Mouse (Mus musculus) heart, adult 2 months (tissue): ENCODE measurements at regions not wholly inside any gene's neighbourhood (a gene's known extent, or its start where the extent isn't known, plus 50 kb on each side); places are given as distances from the start of the nearest gene placed in this dataset.

Experiments used
- DNase-seq, 2 experiments: peaks; one replicate each; pipeline ENCODE4 v3.0.0; 2021
- H3K27ac ChIP-seq: fragments of 200-600 bp; 2 replicates; pipeline ENCODE4 v1.8.1; 2022
- H3K27me3 ChIP-seq: fragments of 200-500 bp; 2 replicates; pipeline ENCODE4 v1.6.1; 2012; ENCODE audit warnings: mild to moderate bottlenecking, low read length, inconsistent platforms, mixed read lengths; ENCODE audit not compliant: control insufficient read depth, insufficient read depth
- H3K36me3 ChIP-seq: fragments of 200-500 bp; 2 replicates; pipeline ENCODE4 v1.6.1; 2012; ENCODE audit warnings: low read length, inconsistent platforms; ENCODE audit not compliant: control insufficient read depth, insufficient read depth
- H3K4me1 ChIP-seq: fragments of 200-500 bp; 2 replicates; pipeline ENCODE4 v1.6.1; 2011; ENCODE audit warnings: low read length; ENCODE audit not compliant: control insufficient read depth, insufficient read depth
- H3K4me3 ChIP-seq: fragments of 200-600 bp; 2 replicates; pipeline ENCODE4 v1.8.1; 2022
- H3K79me2 ChIP-seq: fragments of 200-500 bp; replicated peaks from 2 replicates; pipeline ENCODE4 v1.6.1; 2012; ENCODE audit warnings: mild to moderate bottlenecking, inconsistent platforms, low read length, moderate library complexity, mixed read lengths; ENCODE audit not compliant: control insufficient read depth, insufficient read depth
- H3K9ac ChIP-seq: fragments of 200-500 bp; 2 replicates; pipeline ENCODE4 v1.6.1; 2012; ENCODE audit warnings: low read depth, mild to moderate bottlenecking, control low read depth, inconsistent platforms, low read length, mixed read lengths
- CTCF ChIP-seq: fragments of 200-600 bp; IDR thresholded peaks from 2 replicates; pipeline ENCODE4 v1.8.1; 2022; ENCODE audit warnings: antibody characterized with exemption, mild to moderate bottlenecking, moderate library complexity
- EP300 ChIP-seq: fragments of 200-500 bp; IDR thresholded peaks from 2 replicates; pipeline ENCODE4 v1.6.1; 2011; ENCODE audit warnings: low read depth, low read length, control low read depth; ENCODE audit not compliant: insufficient read depth
- POLR2A ChIP-seq: fragments of 200-500 bp; IDR thresholded peaks from 2 replicates; pipeline ENCODE4 v1.6.1; 2011; ENCODE audit warnings: mild to moderate bottlenecking, low read depth, low read length, control low read depth; ENCODE audit not compliant: insufficient read depth
- WGBS: fragments of 180-500 bp; shearing (Covaris S2); methylation state at CpG from one replicate; pipeline ENCODE4 v1.1.7; 2018; 5-methylcytosine and 5-hydroxymethylcytosine counted together
- intact Hi-C: fragments of 180-260 bp; cut with DNase I; formaldehyde crosslinking; loops from one replicate; pipeline ENCODE4 v1.15.1; 2025

- intact Hi-C loops: no loop called here
- Histone ChIP-seq H3K4me3 (no peak overlapping the region), H3K27ac (no peak overlapping the region), H3K36me3 (no peaks in the 10 kb centered on the region), H3K79me2 (no peaks in the 10 kb centered on the region), H3K27me3 (no peaks in the 10 kb centered on the region), H3K4me1 (no peaks in the 10 kb centered on the region), H3K9ac (no peak overlapping the region)
- no peak for DNase-seq
- 58% methylated on average over 2 of the region's 2 CpGs for WGBS
- no peak for TF ChIP-seq POLR2A
- TF ChIP-seq EP300: no peak
- no peak for TF ChIP-seq CTCF
Measured at GRCm38 (mm10) chr10:68629486-68629885, 87.8 kb upstream of the Cabcoco1 start.

DNA sequence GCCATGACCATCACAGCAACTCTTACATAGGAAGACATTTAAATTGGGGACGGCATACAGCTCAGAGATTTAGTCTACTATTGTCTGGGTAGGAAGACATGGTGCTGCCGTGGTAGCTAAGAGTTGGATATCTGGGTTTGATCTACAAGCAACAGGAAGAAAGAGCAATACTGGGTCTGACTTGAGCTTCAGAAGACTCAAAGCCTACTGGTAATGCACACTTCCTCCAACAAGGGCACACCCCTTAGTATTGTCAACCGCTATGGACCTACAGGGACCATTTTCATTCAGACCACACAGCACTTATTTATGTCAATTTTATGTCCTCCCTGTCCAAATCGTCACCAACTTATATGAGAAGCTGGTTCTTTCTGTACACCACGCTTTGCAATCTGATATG is 90.3 kb upstream of the Tmem26 start:
- DNase-seq: no peak
- no peak overlapping the region for H3K4me3 ChIP-seq
- intact Hi-C loops: no loop called here
- no peaks in the 10 kb centered on the region for H3K27me3 ChIP-seq
- H3K79me2 ChIP-seq: no peaks in the 10 kb centered on the region
- TF ChIP-seq POLR2A (no peak), CTCF (no peak), EP300 (no peak)
- no peak overlapping the region for H3K27ac ChIP-seq
- H3K9ac ChIP-seq: no peak overlapping the region
- no peaks in the 10 kb centered on the region for H3K36me3 ChIP-seq
- 72% methylated on average over 5 of the region's 5 CpGs for WGBS
- no peaks in the 10 kb centered on the region for H3K4me1 ChIP-seq

DNA sequence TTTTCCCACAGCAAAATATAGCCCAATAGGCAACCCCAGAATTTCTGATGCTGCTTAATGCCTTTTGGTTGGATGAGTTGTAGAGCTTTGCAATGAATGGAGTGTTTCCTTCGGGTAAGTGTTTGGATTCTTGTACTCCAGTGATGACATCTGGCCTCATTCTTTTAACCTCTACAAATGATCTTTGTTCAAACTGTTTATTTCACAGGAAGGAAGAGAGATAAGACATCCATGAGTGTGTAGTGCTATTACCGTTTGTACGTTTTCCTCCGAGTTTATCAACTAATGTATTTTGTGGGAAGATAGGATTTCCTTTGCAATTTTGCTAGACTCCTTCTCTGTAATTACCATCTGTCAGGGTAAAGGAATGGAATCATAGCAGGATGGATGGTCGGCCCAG is 70.7 kb upstream of the Tmem26 start:
- Histone ChIP-seq H3K27ac (no peak overlapping the region), H3K4me1 (no peaks in the 10 kb centered on the region), H3K4me3 (no peak overlapping the region), H3K79me2 (no peaks in the 10 kb centered on the region), H3K9ac (no peak overlapping the region), H3K27me3 (no peaks in the 10 kb centered on the region), H3K36me3 (no peaks in the 10 kb centered on the region)
- TF ChIP-seq CTCF (no peak), EP300 (no peak), POLR2A (no peak)
- intact Hi-C loops: no loop called here
- 22% methylated on average over 5 of the region's 5 CpGs for whole genome bisulfite sequencing
- no peak for DNase-seq

DNA sequence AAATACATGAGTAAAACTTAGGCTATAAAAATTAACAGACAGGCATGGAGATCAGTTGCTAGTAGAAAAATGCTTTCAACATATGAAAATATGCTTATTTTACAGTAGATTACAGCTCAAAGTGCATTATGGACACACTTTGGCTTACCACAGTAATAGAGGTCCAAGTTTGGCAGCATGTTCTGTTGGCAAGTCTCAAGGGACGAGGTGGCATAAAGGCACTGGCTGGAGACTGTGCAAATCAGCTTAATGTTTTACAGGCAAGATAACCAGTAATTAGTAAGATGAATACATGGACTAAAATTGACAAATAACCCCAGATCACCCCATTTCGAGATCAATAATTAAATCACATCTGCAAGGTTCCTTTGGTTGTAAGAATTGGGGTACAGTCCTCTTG is 68.0 kb upstream of the Tmem26 start:
- Histone ChIP-seq H3K36me3 (no peaks in the 10 kb centered on the region), H3K9ac (no peak overlapping the region), H3K4me1 (no peaks in the 10 kb centered on the region), H3K27me3 (no peaks in the 10 kb centered on the region), H3K27ac (no peak overlapping the region), H3K79me2 (no peaks in the 10 kb centered on the region), H3K4me3 (no peak overlapping the region)
- TF ChIP-seq POLR2A (no peak), CTCF (no peak), EP300 (no peak)
- no peak for DNase-seq
- WGBS: 69% methylated on average over 2 of the region's 2 CpGs
- intact Hi-C loops: no loop called here

DNA sequence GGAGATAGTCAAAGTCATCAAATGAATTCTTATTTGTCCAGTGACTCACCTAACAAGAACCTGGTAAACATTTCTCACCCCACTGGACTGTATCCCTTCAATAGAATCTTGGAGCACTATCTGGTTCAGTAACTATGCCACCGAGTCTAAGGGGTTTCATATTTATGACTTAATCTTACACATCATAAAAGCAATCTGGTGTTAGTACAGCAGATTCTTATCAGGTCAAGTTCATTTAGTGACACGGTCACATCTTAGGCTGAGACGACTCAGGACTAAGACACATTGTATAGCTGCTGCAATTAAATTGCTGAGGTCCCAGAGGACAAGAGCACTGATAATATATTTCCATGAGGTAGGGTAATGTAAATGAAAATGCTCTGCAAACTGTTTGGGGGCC is 57.4 kb upstream of the Tmem26 start:
- H3K4me1 ChIP-seq: no peaks in the 10 kb centered on the region; the same call in 1 of the 2 replicates
- no peaks in the 10 kb centered on the region for H3K79me2 ChIP-seq
- WGBS: 77% methylated on average over 3 of the region's 3 CpGs
- no peak overlapping the region for H3K4me3 ChIP-seq
- intact Hi-C loops: no loop called here
- H3K27ac ChIP-seq: no peak overlapping the region
- TF ChIP-seq CTCF (no peak), EP300 (no peak), POLR2A (no peak)
- no peaks in the 10 kb centered on the region for H3K27me3 ChIP-seq
- H3K36me3 ChIP-seq: no peaks in the 10 kb centered on the region
- DNase-seq: no peak
- no peak overlapping the region for H3K9ac ChIP-seq

- intact Hi-C loops: no loop called here
- Histone ChIP-seq H3K36me3 (no peaks in the 10 kb centered on the region), H3K9ac (no peak overlapping the region), H3K4me1 (no peaks in the 10 kb centered on the region; the same call in 1 of the 2 replicates), H3K27me3 (no peaks in the 10 kb centered on the region), H3K79me2 (no peaks in the 10 kb centered on the region), H3K4me3 (no peak overlapping the region), H3K27ac (no peak overlapping the region)
- DNase-seq: no peak
- 90% methylated on average over 6 of the region's 6 CpGs for WGBS
- TF ChIP-seq CTCF (no peak), POLR2A (no peak), EP300 (no peak)
Measured at GRCm38 (mm10) chr10:68669330-68669729, 54.1 kb upstream of the Tmem26 start.

DNA sequence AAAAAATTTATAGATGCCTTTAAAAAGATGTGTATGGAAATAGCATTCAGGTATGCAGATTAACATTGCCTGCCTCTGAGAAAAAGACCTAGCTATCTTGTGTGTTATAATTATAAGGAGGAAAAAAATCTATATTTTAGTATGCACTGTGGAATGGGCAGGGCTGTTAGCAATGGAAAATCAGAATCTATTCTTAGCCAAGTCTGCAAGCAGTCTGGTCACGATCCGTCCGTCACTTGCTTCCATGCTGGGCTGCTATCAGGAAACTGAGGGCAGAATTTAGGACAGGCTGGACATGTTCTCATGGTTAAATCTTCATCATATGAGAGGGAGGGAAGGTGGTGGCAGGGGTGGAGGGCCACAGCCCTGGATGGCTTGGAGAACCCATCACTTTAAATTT is 53.5 kb upstream of the Tmem26 start:
- TF ChIP-seq CTCF (no peak), EP300 (no peak), POLR2A (no peak)
- Histone ChIP-seq H3K4me3 (no peak overlapping the region), H3K79me2 (no peaks in the 10 kb centered on the region), H3K27me3 (peaks cover 1% of the 10 kb centered on the region; the same call in 1 of the 2 replicates), H3K27ac (no peak overlapping the region), H3K36me3 (no peaks in the 10 kb centered on the region), H3K9ac (no peak overlapping the region), H3K4me1 (no peaks in the 10 kb centered on the region; the same call in 1 of the 2 replicates)
- WGBS: 24% methylated on average over 3 of the region's 3 CpGs
- intact Hi-C loops: no loop called here
- no peak for DNase-seq
